Mouse (Mus musculus): ENCODE data around the gene Atp8b4.

- TF ChIP-seq CTCF (IDR thresholded peaks at IDR 0.05; ENCODE audit: low read depth) (no peak), EP300 (IDR thresholded peaks at IDR 0.05; ENCODE audit: low read depth) (no peak)
Observed at GRCm38 (mm10) chr2:126467790-126468189, 32.7 kb downstream of the Atp8b4 start.

All from liver, postnatal 0 days (tissue).